ENCODE assay signal across 17 mouse cellular contexts in the genomic region with DNA sequence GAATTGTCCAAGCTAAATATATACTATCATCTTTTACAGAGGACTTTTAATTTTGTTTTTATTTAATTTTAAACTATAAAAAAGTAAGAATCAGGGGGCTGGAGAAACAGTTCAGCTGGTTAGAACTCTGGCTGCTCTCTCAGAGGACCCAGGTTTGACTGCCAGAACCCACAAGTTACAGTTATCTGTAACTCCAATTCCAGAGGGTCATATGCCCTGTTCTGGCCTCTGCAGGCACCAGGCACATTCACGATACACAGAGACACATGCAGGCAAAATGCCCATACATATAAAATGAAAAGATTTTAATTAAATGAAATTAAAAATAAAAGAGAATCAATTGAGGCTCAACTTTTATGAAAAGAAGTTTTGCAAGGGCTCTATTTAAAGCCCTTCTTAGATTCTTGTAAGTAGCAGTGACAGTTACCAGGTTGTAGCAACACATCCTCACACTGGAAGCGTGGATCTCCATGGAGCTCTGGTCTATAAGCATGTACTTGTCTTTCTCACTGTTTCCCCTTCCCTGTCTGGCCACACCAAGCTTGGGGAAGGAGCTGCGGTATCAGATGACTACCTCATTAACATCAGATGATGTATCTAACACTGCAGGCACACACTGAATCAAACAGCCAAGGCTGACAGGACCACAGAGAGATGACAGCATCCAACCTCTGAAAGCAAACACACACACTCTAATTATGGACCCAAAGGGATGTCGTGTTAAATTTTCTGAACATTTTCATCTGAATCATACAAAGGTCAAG. TPM values are rescaled to one million over a fixed set of nuclear protein-coding genes. Genes with fewer than 3 reads are reported as not detected.
DNase-seq lines count a peak whose midpoint lies in the region; ATAC-seq and TF ChIP-seq lines count a peak whose summit lies in the region.
"Had no signal": no experiment of that assay in that cellular context is flagged by ENCODE, and none has a peak within 500 bp of the region (broad histone marks: within the 10 kb centered on the region; RNA-seq: fewer than 3 reads in every experiment).

No protein-coding gene starts in this region.

- WGBS in liver, postnatal 0 days (ENCODE audit: insufficient replicate concordance) = 53% methylated on average over 4 of the region's 4 CpGs
- 59% methylated on average over 4 of the region's 4 CpGs for WGBS in lung, postnatal 0 days

- peaks cover 3% of the 10 kb centered on the region; the same call in 1 of the 2 replicates for H3K9me3 ChIP-seq in liver, postnatal 0 days (ENCODE audit: low read length)
- H3K9me3 ChIP-seq in lung, postnatal 0 days (ENCODE audit: low read length) = 0 out of 2 replicates have a peak, but pooled peaks cover 4% of the 10 kb centered on the region

- H3K36me3 ChIP-seq in liver, postnatal 0 days (replicated peaks; ENCODE audit: insufficient read depth, low read length) = no peaks in the 10 kb centered on the region
- H3K36me3 ChIP-seq in lung, postnatal 0 days (ENCODE audit: insufficient read depth, low read length) = no peaks in the 10 kb centered on the region
- H3K36me3 ChIP-seq: hindbrain, embryonic 13.5 days; kidney, embryonic 15.5 days had no signal

- ATAC-seq in erythroid progenitor cell, adult 5-6 weeks (replicated peaks; ENCODE audit: low FRiP score, poor library complexity, severe bottlenecking) = 0 out of 2 replicates have a peak, but pooled peaks have one; percentile 40
- ATAC-seq in liver, postnatal 0 days = 0 out of 2 replicates have a peak, but pooled peaks have one; percentile 35
- ATAC-seq in lung, postnatal 0 days = no peak
- ATAC-seq: forebrain, postnatal 0 days had no signal

- TF ChIP-seq EP300 in liver, postnatal 0 days (IDR thresholded peaks at IDR 0.05; ENCODE audit: low read depth) = no peak
- TF ChIP-seq EP300 in lung, postnatal 0 days (IDR thresholded peaks at IDR 0.05) = no peak

- no peak for TF ChIP-seq CTCF in liver, postnatal 0 days (IDR thresholded peaks at IDR 0.05; ENCODE audit: low read depth)
- no peak for TF ChIP-seq CTCF in lung, postnatal 0 days (IDR thresholded peaks at IDR 0.05)

- peaks cover 7% of the 10 kb centered on the region for H3K4me1 ChIP-seq in liver, postnatal 0 days (ENCODE audit: insufficient read depth)
- no peaks in the 10 kb centered on the region for H3K4me1 ChIP-seq in lung, postnatal 0 days (ENCODE audit: insufficient read depth, low read depth, low read length)

- no peak overlapping the region for H3K9ac ChIP-seq in liver, postnatal 0 days (replicated peaks)
- H3K9ac ChIP-seq in lung, postnatal 0 days (replicated peaks; ENCODE audit: low read depth) = no peak overlapping the region
- H3K9ac ChIP-seq: forebrain, postnatal 0 days; hindbrain, embryonic 13.5 days; kidney, embryonic 15.5 days had no signal

- DNase-seq in adrenal gland, adult 2 months = peak; percentile 17
- DNase-seq in adrenal gland, adult 18-20 months (ENCODE audit: low spot score in 2 of 2) = no peak
- peak; percentile 70 for DNase-seq in 416B (ENCODE audit: low read depth)
- DNase-seq in liver, postnatal 0 days = no peak
- DNase-seq in lung, postnatal 0 days (ENCODE audit: low spot score) = no peak
- no peak for DNase-seq in thymus, postnatal 14 days
- DNase-seq in right cerebral cortex, postnatal 36 days (ENCODE audit: low spot score in 2 of 2) = no peak
- DNase-seq: adrenal gland, postnatal 25 days; cerebellum, adult 9-10 months; embryo, embryonic 11 days; forebrain, postnatal 0 days; gastrocnemius, adult 2 months had no signal

- no peak overlapping the region for H3K27ac ChIP-seq in liver, postnatal 0 days (ENCODE audit: low read depth)
- no peak overlapping the region for H3K27ac ChIP-seq in lung, postnatal 0 days (ENCODE audit: low read length)
- H3K27ac ChIP-seq: gastrocnemius, adult 2 months; hindbrain, embryonic 13.5 days; kidney, embryonic 15.5 days had no signal

- no peak overlapping the region for H3K4me2 ChIP-seq in liver, postnatal 0 days (ENCODE audit: low read depth, low read length)
- H3K4me2 ChIP-seq in lung, postnatal 0 days (replicated peaks; ENCODE audit: low read depth, low read length) = no peak overlapping the region
- H3K4me2 ChIP-seq: hindbrain, embryonic 13.5 days; kidney, embryonic 15.5 days had no signal

- no peak overlapping the region for H3K4me3 ChIP-seq in liver, postnatal 0 days (ENCODE audit: low read depth, low read length)
- H3K4me3 ChIP-seq in lung, postnatal 0 days (ENCODE audit: low read depth, low read length) = no peak overlapping the region
- H3K4me3 ChIP-seq: erythroblast, embryonic 14.5 days; gastrocnemius, adult 2 months; hindbrain, embryonic 13.5 days; kidney, embryonic 15.5 days had no signal

- no peaks in the 10 kb centered on the region for H3K27me3 ChIP-seq in liver, postnatal 0 days (ENCODE audit: insufficient read depth, low read length)
- no peaks in the 10 kb centered on the region for H3K27me3 ChIP-seq in lung, postnatal 0 days (replicated peaks; ENCODE audit: insufficient read depth, low read length)
- H3K27me3 ChIP-seq: hindbrain, embryonic 13.5 days; kidney, embryonic 15.5 days had no signal

RNA-seq across cellular contexts. Expression of gene Pip4k2a, which starts 22.9 kb away (rescaled TPM):
- total RNA-seq in adrenal gland, adult 2 months (2021) = 10 to 100 TPM; 32.3 to 40.3 TPM
- 3.6 and 5.8 TPM in 2 replicates for polyA plus RNA-seq in adrenal gland, adult 2 months (2012; rRNA removed)
- total RNA-seq in adrenal gland, adult 18-20 months (2021) = 10 to 100 TPM; 19.4 to 40.7 TPM
- 101 and 117 TPM in 2 replicates for total RNA-seq in erythroid progenitor cell, adult 5-6 weeks (2015; ENCODE audit: low replicate concordance)
- 61.7 and 82.0 TPM in 2 replicates for total RNA-seq in erythroid progenitor cell, adult 5-6 weeks (2017; ENCODE audit: low replicate concordance)
- polyA plus RNA-seq in liver, postnatal 0 days (2015; fragmentation: Nextera tagmentation; extraction: Ambion mirVana) = 6.7 and 8.0 TPM in 2 replicates
- polyA plus RNA-seq in lung, postnatal 0 days (2015; fragmentation: Nextera tagmentation; extraction: Ambion mirVana) = 5.0 and 6.6 TPM in 2 replicates

RNA-seq across cellular contexts. Expression of gene 4930426L09Rik, which starts 23.1 kb away (rescaled TPM):
- total RNA-seq in adrenal gland, adult 2 months (2021) = under 1 TPM; 0.78 to 0.90 TPM
- 0.13 and 0.28 TPM in 2 replicates for polyA plus RNA-seq in adrenal gland, adult 2 months (2012; rRNA removed)
- 1 to 10 TPM in 1 of 2 experiments, under 1 TPM in 1; 0.96 to 1.2 TPM for total RNA-seq in adrenal gland, adult 18-20 months (2021)
- 0.72 TPM in 1 of 2 replicates, not detected in the other for total RNA-seq in erythroid progenitor cell, adult 5-6 weeks (2015; ENCODE audit: low replicate concordance)
- total RNA-seq in erythroid progenitor cell, adult 5-6 weeks (2017; ENCODE audit: low replicate concordance) = 1.5 and 1.6 TPM in 2 replicates
- 0.21 and 0.24 TPM in 2 replicates for polyA plus RNA-seq in liver, postnatal 0 days (2015; fragmentation: Nextera tagmentation; extraction: Ambion mirVana)
- polyA plus RNA-seq in lung, postnatal 0 days (2015; fragmentation: Nextera tagmentation; extraction: Ambion mirVana) = 0.45 and 0.55 TPM in 2 replicates
- total RNA-seq: gastrocnemius, adult 2 months; liver, adult 2 months had no signal
- polyA plus RNA-seq: erythroblast, embryonic 14.5 days had no signal

Comparison
In these comparisons a context has a peak if more than half of its experiments do, and no peak if none do; other contexts are left out.
1. DNase-seq: peak in adrenal gland, adult 2 months (single experiment) and 416B (single experiment); none in adrenal gland, adult 18-20 months (0 of 2), liver, postnatal 0 days (single experiment), lung, postnatal 0 days (single experiment), thymus, postnatal 14 days (single experiment) and right cerebral cortex, postnatal 36 days (0 of 2).